Mouse (Mus musculus) heart, postnatal 0 days (tissue): ENCODE measurements around the gene Fcamr. TPM values are rescaled to one million over a fixed set of nuclear protein-coding genes. Genes with fewer than 3 reads are reported as not detected.

Source experiments
- ATAC-seq: fragments of 200-750 bp; cut with Nextera tagmentation; 2 replicates; pipeline ENCODE4 v1.8.0; 2017; ENCODE audit warnings: low read depth, moderate number of reproducible peaks, moderate library complexity; ENCODE audit not compliant: insufficient read depth
- DNase-seq: peaks from one replicate; pipeline ENCODE4 v3.0.0-alpha.2; 2016; ENCODE audit warnings: low spot score
- H3K27ac ChIP-seq: fragments of 300-500 bp; sonication (generic); 2 replicates; pipeline ENCODE4 v1.5.1; 2014; ENCODE audit warnings: low read depth, mild to moderate bottlenecking
- H3K27me3 ChIP-seq: fragments of 300-500 bp; sonication (generic); 2 replicates; pipeline ENCODE4 v1.6.1; 2014; ENCODE audit warnings: low read length, mixed read lengths; ENCODE audit not compliant: control insufficient read depth, insufficient read depth
- H3K36me3 ChIP-seq: fragments of 300-500 bp; sonication (generic); replicated peaks from 2 replicates; pipeline ENCODE4 v1.6.1; 2014; ENCODE audit warnings: low read length, mixed read lengths; ENCODE audit not compliant: control insufficient read depth, insufficient read depth
- H3K4me1 ChIP-seq: fragments of 300-500 bp; sonication (generic); 2 replicates; pipeline ENCODE4 v1.6.1; 2014; ENCODE audit warnings: antibody characterized with exemption; ENCODE audit not compliant: control insufficient read depth, insufficient read depth
- H3K4me2 ChIP-seq: fragments of 300-500 bp; sonication (generic); 2 replicates; pipeline ENCODE4 v1.6.1; 2014; ENCODE audit warnings: low read depth, mild to moderate bottlenecking, low read length, moderate library complexity
- H3K4me3 ChIP-seq: fragments of 300-500 bp; sonication (generic); 2 replicates; pipeline ENCODE4 v1.5.1; 2014; ENCODE audit warnings: low read depth, low read length
- H3K9ac ChIP-seq: fragments of 300-500 bp; sonication (generic); replicated peaks from 2 replicates; pipeline ENCODE4 v1.6.1; 2014; ENCODE audit warnings: low read depth, low read length, mixed read lengths
- H3K9me3 ChIP-seq: fragments of 300-500 bp; sonication (generic); replicated peaks from 2 replicates; pipeline ENCODE4 v1.6.1; 2016; ENCODE audit warnings: low read length; ENCODE audit not compliant: control insufficient read depth
- CTCF ChIP-seq: IDR thresholded peaks from 2 replicates; pipeline ENCODE4 v1.5.1; 2016; ENCODE audit warnings: antibody characterized with exemption, control low read depth, low read depth
- EP300 ChIP-seq: IDR thresholded peaks from 2 replicates; pipeline ENCODE4 v1.6.1; 2016; ENCODE audit warnings: antibody characterized with exemption, low read depth
- WGBS: fragments of 180-500 bp; shearing (Covaris S2); extraction: QIAGEN DNeasy Blood & Tissue Kit; methylation state at CpG from one replicate; pipeline ENCODE4 v1.1.7; 2014; 5-methylcytosine and 5-hydroxymethylcytosine counted together
- polyA plus RNA-seq: library from polyadenylated mRNA; unstranded; fragments of >200 nt; fragmentation: Nextera tagmentation; extraction: Ambion mirVana; gene quantifications from 2 replicates; pipeline ENCODE4 v1.2.1, GENCODE M21; 2015
- total RNA-seq: library from RNA; depleted of rRNA; stranded (reverse); fragments of >200 nt; gene quantifications from 2 replicates; pipeline ENCODE4 v1.2.3, GENCODE M21; 2014; ENCODE audit warnings: low replicate concordance; rRNA removed

Fcamr gene
- total and polyA plus RNA-seq, 2 experiments from 2014 or later = 0.15 to 2.8 TPM

- Histone ChIP-seq H3K4me2 (no peak overlapping the region), H3K4me3 (no peak overlapping the region), H3K36me3 (no peaks in the 10 kb centered on the region), H3K9ac (no peak overlapping the region), H3K27me3 (no peaks in the 10 kb centered on the region), H3K9me3 (no peaks in the 10 kb centered on the region), H3K27ac (no peak overlapping the region), H3K4me1 (no peaks in the 10 kb centered on the region)
- ATAC-seq (no peak), DNase-seq (no peak)
- 91% methylated on average over 10 of the region's 10 CpGs for WGBS
- TF ChIP-seq CTCF (no peak), EP300 (no peak)
Measured at GRCm38 (mm10) chr1:130849530-130850214, 49.0 kb downstream of the Fcamr start.

- DNase-seq (no peak), ATAC-seq (no peak)
- Histone ChIP-seq H3K4me2 (no peak overlapping the region), H3K27ac (no peak overlapping the region), H3K9me3 (no peaks in the 10 kb centered on the region), H3K27me3 (no peaks in the 10 kb centered on the region), H3K4me3 (no peak overlapping the region), H3K4me1 (no peaks in the 10 kb centered on the region), H3K9ac (no peak overlapping the region), H3K36me3 (no peaks in the 10 kb centered on the region)
- TF ChIP-seq EP300 (no peak), CTCF (no peak)
- 44% methylated on average over 5 of the region's 5 CpGs for WGBS
Measured at GRCm38 (mm10) chr1:130850405-130850804, 49.7 kb downstream of the Fcamr start.

- TF ChIP-seq EP300 = no peak
- no peak for ATAC-seq
- Histone ChIP-seq H3K9me3 (no peaks in the 10 kb centered on the region), H3K27me3 (no peaks in the 10 kb centered on the region), H3K9ac (no peak overlapping the region), H3K36me3 (no peaks in the 10 kb centered on the region), H3K4me3 (no peak overlapping the region), H3K4me1 (no peaks in the 10 kb centered on the region), H3K27ac (no peak overlapping the region), H3K4me2 (no peak overlapping the region)
- no peak for DNase-seq
- WGBS = 73% methylated on average over 9 of the region's 9 CpGs
Measured at GRCm38 (mm10) chr1:130854819-130855218, 54.1 kb downstream of the Fcamr start.

- Histone ChIP-seq H3K27me3 (no peaks in the 10 kb centered on the region), H3K4me1 (no peaks in the 10 kb centered on the region), H3K4me3 (no peak overlapping the region), H3K27ac (no peak overlapping the region), H3K9ac (no peak overlapping the region), H3K36me3 (no peaks in the 10 kb centered on the region), H3K9me3 (no peaks in the 10 kb centered on the region), H3K4me2 (no peak overlapping the region)
- WGBS = 77% methylated on average over 2 of the region's 2 CpGs
- ATAC-seq (no peak), DNase-seq (no peak)
- TF ChIP-seq CTCF = no peak
- TF ChIP-seq EP300 = no peak
Measured at GRCm38 (mm10) chr1:130855723-130856122, 55.0 kb downstream of the Fcamr start.

GRCm38 (mm10) chr1:130857456-130857855 is 56.8 kb downstream of the Fcamr start:
- Histone ChIP-seq H3K9me3 (no peaks in the 10 kb centered on the region), H3K27ac (no peak overlapping the region), H3K4me3 (no peak overlapping the region), H3K36me3 (no peaks in the 10 kb centered on the region), H3K4me1 (no peaks in the 10 kb centered on the region), H3K9ac (no peak overlapping the region), H3K4me2 (no peak overlapping the region), H3K27me3 (no peaks in the 10 kb centered on the region)
- no peak for ATAC-seq
- TF ChIP-seq CTCF (no peak), EP300 (no peak)
- 79% methylated on average over 4 of the region's 4 CpGs for WGBS
- DNase-seq = no peak

GRCm38 (mm10) chr1:130864238-130864637 is 63.5 kb downstream of the Fcamr start:
- Histone ChIP-seq H3K27me3 (no peaks in the 10 kb centered on the region), H3K27ac (no peak overlapping the region), H3K4me2 (no peak overlapping the region), H3K4me3 (no peak overlapping the region), H3K9me3 (no peaks in the 10 kb centered on the region), H3K4me1 (no peaks in the 10 kb centered on the region), H3K36me3 (no peaks in the 10 kb centered on the region), H3K9ac (no peak overlapping the region)
- ATAC-seq (no peak), DNase-seq (no peak)
- no peak for TF ChIP-seq EP300
- TF ChIP-seq CTCF = no peak
- 62% methylated on average over 4 of the region's 4 CpGs for WGBS

Other genes with a start within 250 kb of the Fcamr start
- not detected in 2 replicates for gene Zp3r, start 171.3 kb upstream of the Fcamr start, total RNA-seq
- gene Zp3r, start 171.3 kb upstream of the Fcamr start, polyA plus RNA-seq = not detected in 2 replicates
- not detected in 2 replicates for gene C4bp, start 139.3 kb upstream of the Fcamr start, total RNA-seq
- gene C4bp, start 139.3 kb upstream of the Fcamr start, polyA plus RNA-seq = not detected in 2 replicates
- gene Gm29427, start 85.1 kb upstream of the Fcamr start, total RNA-seq = not detected in 2 replicates
- gene Gm29427, start 85.1 kb upstream of the Fcamr start, polyA plus RNA-seq = not detected in 2 replicates
- 4.6 and 4.9 TPM in 2 replicates for gene Yod1, start 83.6 kb upstream of the Fcamr start, total RNA-seq
- 6.4 and 6.5 TPM in 2 replicates for gene Yod1, start 83.6 kb upstream of the Fcamr start, polyA plus RNA-seq
- gene Pfkfb2, start 71.6 kb upstream of the Fcamr start, total RNA-seq = 19.0 and 19.8 TPM in 2 replicates
- 5.2 and 8.2 TPM in 2 replicates for gene Pfkfb2, start 71.6 kb upstream of the Fcamr start, polyA plus RNA-seq
- 1.8 and 2.3 TPM in 2 replicates for gene AA986860, start 68.9 kb upstream of the Fcamr start, total RNA-seq
- 0.30 and 0.48 TPM in 2 replicates for gene AA986860, start 68.9 kb upstream of the Fcamr start, polyA plus RNA-seq
- not detected in 2 replicates for gene Pigr, start 25.8 kb downstream of the Fcamr start, total RNA-seq
- 0.05 and 0.07 TPM in 2 replicates for gene Pigr, start 25.8 kb downstream of the Fcamr start, polyA plus RNA-seq
- not detected in 2 replicates for gene Fcmr, start 64.8 kb downstream of the Fcamr start, total RNA-seq
- 1.7 and 1.9 TPM in 2 replicates for gene Fcmr, start 64.8 kb downstream of the Fcamr start, polyA plus RNA-seq
- gene Il24, start 86.6 kb downstream of the Fcamr start, total RNA-seq = not detected in 2 replicates
- not detected in 2 replicates for gene Il24, start 86.6 kb downstream of the Fcamr start, polyA plus RNA-seq
- gene Il20, start 110.5 kb downstream of the Fcamr start, total RNA-seq = not detected in 2 replicates
- gene Il20, start 110.5 kb downstream of the Fcamr start, polyA plus RNA-seq = not detected in 2 replicates
- not detected in 2 replicates for gene Il19, start 139.2 kb downstream of the Fcamr start, total RNA-seq
- gene Il19, start 139.2 kb downstream of the Fcamr start, polyA plus RNA-seq = not detected in 2 replicates
- gene Il10, start 218.9 kb downstream of the Fcamr start, total RNA-seq = not detected in 2 replicates
- gene Il10, start 218.9 kb downstream of the Fcamr start, polyA plus RNA-seq = not detected in 2 replicates